Mouse (Mus musculus): ENCODE results near the gene Nagpa.
"Not testable (repeated sequence)": the region's sequence is repeated elsewhere in the genome, so short reads cannot be mapped to it uniquely, and the experiment has no call there.

The Nagpa gene

DNA sequence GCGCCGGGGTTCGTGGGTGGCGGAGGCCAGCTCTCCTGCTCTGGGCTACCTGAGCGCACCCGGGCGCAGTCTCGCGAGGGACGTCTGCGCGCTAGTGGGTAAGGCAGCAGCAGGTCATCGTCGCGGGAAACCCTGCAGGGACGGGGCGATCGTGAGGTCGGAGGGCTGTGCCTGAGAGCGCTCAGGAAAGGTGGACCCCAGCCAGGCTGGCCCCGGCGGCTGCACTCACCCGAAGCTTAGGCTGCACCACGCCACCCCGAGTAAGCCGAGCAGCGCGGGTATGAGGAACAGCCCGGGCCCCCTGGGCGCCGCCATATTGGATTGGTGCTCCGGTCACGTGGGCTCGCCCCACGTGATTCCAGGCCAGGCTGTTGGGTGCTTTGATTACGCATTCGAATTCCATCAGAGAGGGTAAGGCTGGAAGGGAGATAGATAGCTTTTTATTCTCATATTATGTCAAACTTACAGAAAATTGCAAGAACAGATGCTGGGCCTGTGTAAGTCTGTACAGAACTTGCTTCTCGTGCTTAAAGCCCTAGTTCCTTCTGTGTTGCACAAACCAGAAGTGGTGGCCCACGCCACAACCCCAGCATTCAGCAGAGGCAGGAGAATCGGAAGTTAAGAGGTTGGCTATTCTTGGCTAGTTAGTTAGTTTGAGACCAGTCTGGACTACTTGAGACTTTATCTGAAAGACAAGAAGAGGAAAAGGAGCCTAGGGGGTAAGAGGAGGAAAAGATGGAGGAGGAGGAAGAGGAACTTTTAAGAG is at the start of gene Nagpa:
TSS of gene Nagpa (minus strand) at position 345 of the 766 bp plus-strand sequence.
- DNase-seq (ENCODE audit: extremely low spot score) = peak; percentile 82

DNA sequence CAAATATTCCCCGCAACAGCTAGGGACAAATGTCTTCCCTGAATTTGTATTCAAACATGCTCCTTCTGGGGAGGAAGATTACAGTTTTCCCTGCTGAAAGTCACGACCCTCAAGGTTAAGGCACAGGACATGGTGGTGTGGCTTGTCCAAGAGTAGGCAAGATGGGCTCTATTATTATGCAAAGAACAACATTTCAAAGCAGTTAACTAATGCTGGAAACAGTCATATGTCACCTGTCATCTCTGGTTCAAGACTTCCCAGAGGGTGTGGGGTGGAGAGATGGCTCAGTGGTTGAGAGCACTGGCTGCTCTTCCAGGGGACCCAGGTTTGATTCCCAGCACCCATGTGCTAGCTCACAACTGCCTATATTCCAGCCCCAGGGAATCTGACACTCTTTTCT is 48.4 kb upstream of the Nagpa start:
- DNase-seq (ENCODE audit: extremely low spot score) = no peak

DNA sequence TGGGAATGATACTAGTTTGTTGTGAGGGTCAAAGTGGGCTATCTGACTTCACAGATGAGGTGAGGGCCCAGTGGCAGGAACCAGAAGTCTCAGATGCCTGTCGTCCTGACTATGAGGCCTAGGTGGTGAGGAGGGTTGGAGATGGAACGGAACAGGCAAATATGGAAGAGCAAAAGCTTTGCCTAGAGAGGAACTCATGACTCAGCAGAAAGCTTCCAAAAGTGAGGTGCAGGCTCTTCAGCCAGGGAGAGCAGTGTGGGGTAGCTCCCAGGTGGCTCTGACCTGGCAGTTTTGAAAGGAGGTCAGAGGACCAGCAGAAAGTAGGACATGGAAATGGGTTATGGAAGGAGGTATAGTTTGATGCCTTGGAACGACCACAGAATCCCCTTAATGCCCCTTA is 47.1 kb upstream of the Nagpa start:
- no peak for DNase-seq (ENCODE audit: extremely low spot score)

DNA sequence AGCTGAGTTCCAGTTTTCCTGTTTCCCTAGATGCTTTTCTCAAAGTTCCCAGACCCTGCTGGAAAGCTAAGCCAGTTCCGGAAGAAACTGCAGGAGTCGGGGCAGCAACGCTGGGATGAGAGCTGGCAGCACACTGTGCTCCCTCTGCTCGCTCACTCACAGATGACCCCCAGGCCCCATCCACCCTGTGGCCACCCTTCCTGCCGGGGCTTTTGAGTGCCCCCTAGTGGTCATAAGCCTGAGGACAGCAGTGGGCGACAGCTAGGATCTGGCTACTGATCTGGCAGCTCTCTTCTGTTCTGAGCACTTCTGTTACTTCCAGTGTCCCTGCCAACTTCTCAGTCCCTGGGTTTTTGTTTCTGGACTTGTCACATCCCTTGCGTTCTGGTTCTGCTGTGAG is 40.6 kb upstream of the Nagpa start:
- peak; percentile 70 for DNase-seq (ENCODE audit: extremely low spot score)

DNA sequence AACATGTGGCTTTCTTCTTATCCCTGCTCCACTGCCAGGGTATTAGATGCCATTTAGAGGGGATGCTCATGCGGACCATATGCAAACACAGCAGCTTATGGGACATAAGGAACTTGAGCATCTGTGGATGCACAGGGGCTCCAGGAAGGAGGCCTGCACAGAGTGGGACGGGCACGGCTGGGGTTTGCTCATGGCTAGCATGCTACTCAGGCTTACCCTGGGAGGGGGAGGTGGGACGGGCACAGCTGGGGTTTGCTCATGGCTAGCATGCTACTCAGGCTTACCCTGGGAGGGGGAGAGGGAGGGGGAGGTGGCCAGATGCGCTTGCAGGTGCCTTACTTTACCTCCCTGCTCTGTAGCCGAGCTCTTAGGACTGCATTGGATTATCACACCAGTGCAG is 39.1 kb upstream of the Nagpa start:
- DNase-seq (ENCODE audit: extremely low spot score) = no peak

DNA sequence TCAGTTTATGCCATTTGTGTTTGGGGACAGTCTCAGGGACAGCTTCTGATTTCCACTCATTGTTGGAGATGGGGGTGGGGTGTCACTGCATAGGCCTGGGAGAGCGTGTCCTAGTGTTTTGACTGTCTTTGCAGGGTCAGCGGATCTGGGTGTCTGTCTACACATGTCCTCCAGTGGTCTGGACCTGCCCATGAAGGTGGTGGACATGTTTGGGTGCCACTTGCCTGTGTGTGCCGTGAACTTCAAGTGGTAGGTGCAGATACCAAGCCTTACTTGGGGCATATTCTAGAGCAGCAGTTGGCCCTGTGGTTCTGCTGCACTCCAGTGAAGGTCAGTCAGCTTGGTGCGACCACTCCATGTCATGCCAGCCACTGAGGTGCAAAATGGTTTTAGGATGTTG is 38.5 kb upstream of the Nagpa start:
- DNase-seq (ENCODE audit: extremely low spot score) = no peak

DNA sequence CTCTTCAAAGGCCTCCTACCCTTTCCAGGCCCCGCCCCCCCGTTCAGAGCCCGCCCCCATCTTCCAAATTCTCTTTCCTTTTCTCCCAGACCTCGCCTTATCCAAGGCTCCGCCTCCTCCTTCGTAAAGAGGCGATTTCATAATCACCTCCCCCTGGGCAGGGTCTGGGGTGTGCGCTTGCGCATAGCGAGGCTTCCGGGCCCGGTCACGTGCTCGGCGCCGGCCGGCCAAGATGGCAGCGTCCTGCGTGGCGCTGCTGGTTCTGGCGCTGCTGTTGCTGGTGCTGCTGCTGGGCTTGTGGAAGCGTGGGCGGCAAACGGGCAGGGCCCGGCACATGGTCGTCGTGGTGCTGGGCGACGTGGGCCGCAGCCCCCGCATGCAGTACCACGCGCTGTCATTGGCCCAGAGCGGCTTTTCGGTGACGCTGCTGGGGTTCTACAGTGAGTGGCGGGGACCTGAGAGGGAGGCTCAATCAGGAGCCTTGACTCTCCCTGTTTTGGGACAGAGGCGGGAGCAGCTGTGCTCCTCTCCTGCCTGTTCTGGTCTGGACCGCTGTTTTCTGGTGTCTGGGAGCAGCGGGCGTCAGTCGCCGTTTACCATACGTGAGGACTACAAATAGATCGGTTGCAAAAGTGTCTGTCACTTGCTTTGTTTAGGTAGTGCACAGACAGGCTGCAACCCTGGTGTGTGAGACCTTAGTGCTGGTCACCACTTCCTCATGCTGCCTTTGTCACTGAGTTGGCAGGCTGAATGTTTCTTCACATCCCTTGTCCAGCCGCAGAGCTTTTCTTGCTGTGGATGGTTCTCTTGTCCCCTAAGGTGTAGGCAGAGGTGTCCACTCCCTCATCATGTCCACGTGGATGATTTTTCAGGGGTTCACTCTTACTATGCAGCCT is 29.9 kb upstream of the Nagpa start, which contains the start of gene Alg1:
TSS of gene Alg1 (plus strand) at position 204 of the 896 bp plus-strand sequence.
- DNase-seq (ENCODE audit: extremely low spot score) = peak; percentile 90

DNA sequence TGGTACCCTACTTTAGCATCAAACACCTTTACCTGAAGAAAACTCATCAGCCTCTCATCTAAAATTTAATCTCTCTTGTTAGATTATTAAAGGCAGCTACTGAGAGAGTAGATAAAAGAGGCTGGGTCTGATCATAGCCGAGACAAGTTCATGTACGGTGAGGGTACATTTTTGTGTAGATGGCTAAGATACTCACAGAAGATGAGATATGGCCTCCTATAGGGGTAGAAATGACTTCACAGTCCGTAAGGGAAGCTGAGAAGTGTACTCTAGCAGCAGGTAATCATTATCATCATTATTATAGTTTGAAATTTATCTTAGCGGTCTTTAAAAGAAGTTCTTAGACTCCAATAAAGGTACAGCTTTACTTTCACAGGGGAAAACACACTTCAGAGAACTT is 29.2 kb upstream of the Nagpa start:
- DNase-seq (ENCODE audit: extremely low spot score) = no peak

DNA sequence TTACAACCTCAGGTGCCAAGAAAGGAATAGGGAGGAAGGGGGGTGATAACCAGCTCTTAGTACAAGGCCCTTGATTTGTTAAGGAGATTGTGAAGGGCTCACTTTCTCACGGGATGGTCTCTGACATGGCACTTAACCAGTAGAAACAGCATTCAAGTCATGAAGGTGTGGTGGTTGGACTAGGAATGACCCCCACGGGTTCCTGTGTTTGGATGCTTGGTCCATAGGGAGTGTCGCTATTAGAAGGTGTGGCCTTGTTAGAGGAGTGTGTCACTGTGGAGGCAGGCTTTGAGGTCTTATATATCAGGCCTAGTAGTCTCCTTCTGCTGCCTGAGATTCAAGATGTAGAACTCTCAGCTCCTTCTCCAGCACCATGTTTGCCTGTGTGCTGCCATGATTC is 24.3 kb upstream of the Nagpa start:
- DNase-seq (ENCODE audit: extremely low spot score) = not testable (repeated sequence)

DNA sequence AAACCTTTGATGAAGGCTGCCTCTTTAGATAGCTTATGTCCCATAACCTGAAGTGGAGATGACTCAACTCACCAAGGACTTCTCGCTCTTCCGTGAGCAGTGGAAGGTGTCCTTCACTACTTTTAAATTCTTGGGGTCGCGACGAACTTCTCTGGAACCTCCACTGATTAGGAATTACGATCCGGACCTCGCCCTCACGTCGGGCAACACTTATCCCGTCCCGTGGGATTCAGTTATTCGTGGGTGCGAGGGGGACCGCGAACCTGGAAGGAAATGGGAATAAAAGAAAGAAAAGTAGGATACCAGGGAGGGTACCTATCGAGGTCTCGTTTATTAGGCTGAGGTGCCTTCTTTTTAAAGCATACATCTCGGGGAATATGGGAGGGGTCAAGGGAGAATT is 23.7 kb upstream of the Nagpa start:
- DNase-seq (ENCODE audit: extremely low spot score) = not testable (repeated sequence)

DNA sequence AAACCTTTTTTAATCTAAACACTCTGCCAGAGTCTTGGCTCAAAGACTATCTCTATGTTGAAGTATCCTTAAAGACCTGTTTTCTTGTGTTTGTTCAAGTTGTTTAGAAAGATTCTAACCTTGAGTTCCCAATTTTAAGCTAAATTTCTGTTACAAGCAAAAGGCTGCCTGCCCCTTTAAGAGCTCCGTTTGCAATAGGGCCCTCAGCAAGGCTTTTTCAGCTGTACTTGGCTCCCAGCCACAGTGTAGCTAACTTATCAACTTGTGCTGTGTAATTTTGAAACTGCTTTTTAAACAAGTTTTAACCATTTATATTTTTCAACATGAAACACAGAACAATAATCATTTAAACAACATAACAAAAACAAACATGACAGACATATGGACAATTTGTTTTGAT is 22.7 kb upstream of the Nagpa start:
- not testable (repeated sequence) for DNase-seq (ENCODE audit: extremely low spot score)

DNA sequence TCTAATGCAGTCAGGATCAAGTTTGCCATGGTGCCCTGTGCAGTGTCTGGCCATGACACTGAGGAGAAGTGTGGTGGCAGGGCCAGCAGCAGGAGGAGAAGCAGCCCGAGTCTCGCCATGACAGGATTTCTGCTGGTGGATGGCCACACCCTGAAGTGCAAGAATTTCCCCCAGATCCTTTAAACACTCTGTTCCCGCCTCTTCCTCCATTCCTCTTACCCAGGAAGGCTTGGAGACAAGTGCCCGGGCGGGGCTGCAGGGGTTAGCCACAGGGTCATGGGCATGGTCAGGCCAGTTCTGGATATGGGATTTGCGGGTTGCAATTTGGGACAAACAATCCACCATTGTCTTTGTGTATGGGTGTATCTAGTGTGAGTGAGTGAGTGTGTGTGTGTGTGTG is 18.3 kb upstream of the Nagpa start, which contains the start of gene AU021092:
TSS of gene AU021092 (minus strand) at position 160 of the 400 bp plus-strand sequence.
- DNase-seq (ENCODE audit: extremely low spot score) = no peak

DNA sequence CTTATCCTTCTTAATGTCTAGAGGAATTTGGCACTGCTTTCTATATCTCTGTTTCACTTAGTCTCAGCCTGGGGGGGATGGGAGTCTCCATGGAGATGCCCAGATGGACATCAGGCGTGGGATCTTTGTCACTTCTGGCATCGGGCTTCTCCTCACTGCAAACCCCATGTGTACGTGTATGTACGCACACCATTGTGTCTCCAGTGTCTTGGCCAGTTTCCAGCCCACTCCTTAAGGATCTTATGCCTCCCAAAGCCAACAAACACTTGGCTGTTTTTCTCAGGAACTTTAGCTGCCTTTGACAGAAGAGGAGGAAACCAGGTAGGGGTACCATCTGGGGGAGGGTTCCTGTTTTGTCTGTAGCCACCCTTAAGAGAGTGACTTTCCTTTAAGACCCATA is 17.6 kb upstream of the Nagpa start:
- DNase-seq (ENCODE audit: extremely low spot score) = no peak

DNA sequence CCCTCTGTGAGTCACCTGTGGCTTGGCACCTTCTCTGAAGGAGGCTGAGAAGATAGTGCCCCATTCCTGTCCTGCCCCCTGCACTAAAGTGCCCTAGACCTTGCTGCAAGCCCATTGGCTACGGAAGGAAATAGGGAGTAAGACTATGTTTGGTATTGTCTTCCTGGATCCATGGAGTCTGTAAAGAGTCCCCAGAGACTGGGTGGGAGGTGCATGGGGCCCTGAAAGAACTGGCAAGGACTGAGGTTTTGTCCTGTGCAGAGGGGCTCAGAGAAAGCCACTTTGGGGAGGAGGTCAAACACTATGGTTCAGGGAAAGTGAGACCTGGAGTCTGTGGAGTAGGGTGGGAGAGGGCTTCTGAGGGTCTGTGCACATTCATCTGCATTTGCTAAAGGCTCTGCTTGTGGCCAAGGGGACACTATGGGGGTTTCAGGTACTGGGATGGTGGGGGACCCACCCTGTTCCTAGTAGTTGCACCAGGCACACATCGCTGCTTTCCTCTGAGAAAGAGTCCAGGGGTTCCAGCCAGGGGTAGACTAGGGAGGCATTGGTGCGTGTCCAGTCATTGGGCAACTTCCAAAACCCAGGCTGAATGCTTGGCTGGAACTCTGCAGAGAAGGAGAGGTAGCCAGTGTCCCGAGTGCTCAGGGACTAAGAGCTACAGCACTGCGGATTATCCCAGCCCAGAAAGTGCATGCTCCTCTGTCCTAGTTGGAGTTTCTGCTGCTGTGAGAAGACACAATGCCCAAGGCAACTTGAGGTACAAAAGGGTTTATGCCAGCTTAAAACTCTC is 13.7 kb upstream of the Nagpa start:
- no peak for DNase-seq (ENCODE audit: extremely low spot score)

DNA sequence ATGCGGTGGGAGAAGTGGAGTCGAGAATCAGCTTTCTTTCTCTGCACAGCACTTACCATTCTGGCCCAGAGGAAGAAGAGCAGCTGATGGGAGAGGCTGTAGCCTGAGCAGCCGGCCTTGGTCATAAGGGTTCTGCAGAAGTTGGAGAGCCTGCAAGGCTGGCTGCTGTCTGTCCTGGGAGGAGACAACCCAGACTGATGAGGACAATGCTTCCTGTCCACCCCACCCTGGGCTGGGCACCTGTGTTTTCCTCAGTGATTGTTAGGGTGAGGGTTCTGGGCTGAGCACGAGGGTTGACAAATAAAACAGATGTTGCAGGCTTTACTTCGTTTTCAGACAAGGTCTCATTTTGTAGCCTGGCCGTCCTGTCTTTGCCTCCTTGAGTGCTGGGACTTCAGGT is 12.9 kb upstream of the Nagpa start:
- DNase-seq (ENCODE audit: extremely low spot score) = no peak

DNA sequence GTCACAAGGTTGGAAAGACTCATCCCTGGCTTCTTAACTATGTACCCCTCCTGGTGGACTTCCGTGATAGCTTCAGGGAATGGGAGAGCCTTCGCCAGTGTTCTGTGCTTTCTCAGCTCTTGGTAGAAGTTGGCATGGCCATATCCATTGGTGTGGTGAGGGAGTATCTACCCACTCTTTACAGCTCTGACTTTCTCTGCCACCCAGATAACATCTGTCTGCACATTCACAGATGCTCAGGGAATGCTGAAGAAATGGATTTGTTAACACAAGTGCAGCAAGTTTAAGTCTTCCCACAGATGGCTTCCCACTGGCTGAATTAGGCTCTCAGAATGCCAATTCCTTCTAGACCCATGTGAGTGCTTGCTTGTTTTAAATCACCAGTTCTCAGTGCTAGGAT is 10.3 kb upstream of the Nagpa start:
- DNase-seq (ENCODE audit: extremely low spot score) = no peak

DNA sequence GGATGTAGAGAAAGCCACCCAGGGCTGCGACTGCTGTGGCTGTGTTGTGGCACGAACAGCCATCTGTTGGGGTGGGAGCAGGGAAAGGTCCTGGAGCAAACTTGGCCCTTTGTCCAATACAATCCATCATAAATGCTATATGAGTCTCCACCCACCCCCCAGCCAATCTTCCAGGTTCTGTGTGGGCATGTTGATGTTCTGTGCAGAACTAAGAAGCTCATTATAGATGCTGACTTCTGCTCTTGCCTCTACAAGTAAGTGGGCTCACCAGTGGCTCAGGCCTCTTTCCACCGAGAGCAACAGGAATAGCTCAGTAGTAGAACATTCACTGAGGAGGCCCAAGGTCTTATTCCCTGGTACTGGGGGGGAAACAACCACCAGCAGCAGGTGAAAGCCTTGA is 8.3 kb upstream of the Nagpa start:
- DNase-seq (ENCODE audit: extremely low spot score) = no peak

DNA sequence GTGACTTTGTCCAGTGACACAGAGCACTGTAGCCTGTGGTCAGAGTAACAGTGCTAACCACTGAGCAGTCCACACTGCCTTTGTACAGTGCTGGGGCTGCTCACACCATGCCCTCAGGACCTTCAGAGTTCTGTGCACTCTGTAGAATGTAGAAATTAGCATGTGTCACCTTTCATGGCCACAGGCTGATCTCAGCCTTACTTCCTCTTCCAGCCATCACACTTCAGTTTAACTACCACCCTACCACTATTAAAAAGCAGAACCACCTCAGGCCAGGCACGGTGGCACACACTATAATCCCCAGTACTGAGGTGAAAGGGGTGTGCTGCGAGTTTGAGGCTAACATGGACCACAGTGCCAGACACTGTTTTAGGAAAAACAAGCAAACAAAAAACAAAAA is 6.6 kb upstream of the Nagpa start:
- DNase-seq (ENCODE audit: extremely low spot score) = no peak

DNA sequence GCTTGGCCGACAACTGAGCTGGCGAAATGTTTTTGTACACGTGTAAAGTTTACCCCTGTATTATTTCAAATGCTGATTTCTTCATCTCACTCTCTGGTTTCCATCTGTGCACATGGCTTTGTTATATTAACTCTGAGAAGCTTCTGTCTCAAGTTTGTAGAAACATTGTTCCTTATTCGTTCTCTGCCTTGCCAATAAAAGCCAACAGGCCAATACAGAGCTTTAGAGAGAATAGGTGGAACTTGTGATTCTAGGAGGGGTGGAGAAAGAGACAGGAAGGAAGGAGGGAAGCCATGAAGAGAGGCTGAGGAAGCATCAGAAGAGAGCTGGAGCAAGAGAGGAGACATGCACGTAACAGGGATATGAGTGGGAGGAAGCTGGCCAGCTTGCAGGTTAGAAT is 2.2 kb upstream of the Nagpa start:
- no peak for DNase-seq (ENCODE audit: extremely low spot score)

DNA sequence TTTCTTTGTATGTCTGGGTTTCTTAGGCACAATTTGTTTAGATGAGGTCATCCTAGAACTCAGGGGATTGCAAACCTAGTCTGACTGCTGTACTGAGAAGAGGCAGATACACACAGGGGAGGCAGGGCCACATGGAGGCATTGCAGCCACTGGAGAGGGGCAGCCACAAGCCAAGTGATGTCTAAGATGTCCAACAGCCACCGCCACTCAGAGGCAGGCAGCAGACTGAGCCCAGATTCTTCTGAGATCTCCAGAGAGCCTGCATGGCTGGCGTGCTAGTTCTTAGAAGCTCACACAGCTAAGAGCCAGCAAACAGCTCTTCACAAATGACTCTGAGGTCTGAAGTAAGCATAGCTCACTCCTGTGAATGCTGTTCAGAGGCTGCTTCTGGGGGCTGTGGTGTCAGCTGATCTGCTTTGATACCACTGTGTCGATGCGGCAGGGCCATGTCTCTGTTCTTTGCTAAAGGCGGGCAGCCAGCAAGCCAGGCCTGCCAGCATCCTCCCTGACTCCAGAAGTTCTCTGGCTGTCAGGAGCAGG is 1.7 kb upstream of the Nagpa start:
- no peak for DNase-seq (ENCODE audit: extremely low spot score)

DNA sequence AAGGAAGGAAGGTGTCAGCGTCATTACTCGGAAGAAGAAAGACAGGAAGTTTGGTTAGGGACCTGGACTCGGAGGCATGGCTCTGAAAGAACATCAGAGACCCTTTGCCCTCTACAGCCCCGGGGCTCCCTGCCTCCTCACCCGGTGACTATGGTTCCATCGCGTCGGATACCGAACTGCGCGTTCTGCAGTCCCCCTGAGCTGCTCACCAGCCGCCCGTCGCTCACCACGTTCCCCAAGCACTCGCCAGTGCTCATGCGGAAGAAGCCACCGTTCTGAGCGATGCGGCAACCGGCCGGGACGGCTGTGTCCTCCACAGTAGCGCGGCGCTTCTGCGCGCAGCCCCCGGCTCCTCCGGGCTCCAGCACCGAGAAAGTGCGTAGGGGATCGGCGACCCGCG is 612 bp downstream of the Nagpa start:
- DNase-seq (ENCODE audit: extremely low spot score) = no peak

DNA sequence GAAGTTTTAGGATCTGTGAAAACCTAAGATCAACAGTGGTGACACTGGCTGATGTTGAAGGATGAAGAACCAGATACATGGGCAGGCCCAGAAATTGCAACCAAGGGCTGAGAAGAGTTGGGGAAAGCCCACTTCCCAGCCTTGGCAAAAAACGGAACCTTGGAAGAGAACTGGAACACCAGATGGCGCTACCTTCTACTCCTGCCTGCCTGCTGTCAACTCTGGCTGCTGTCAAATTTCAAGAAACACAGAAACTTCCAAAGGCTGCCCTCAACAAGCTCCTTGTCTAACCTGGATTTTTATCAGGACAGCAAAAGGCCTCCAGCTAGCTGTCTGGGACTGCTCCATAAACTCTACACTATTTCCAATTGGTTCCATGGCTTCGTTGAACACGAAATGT is 1.1 kb downstream of the Nagpa start:
- peak; percentile 44 for DNase-seq (ENCODE audit: extremely low spot score)

Data from embryo, embryonic 9.5 days (tissue).